Mouse (Mus musculus): ENCODE data around the gene Vrk1.
A peak's percentile ranks its signal among the peaks of the same experiment; 100 is the strongest.

Vrk1 gene

GRCm38 (mm10) chr12:106010065-106010915, at the start of gene Vrk1:
Vrk1 (plus strand) TSS chr12:106010228.
- peak; percentile 94 to 95 for DNase-seq (ENCODE audit: low spot score in 2 of 2)

DNA sequence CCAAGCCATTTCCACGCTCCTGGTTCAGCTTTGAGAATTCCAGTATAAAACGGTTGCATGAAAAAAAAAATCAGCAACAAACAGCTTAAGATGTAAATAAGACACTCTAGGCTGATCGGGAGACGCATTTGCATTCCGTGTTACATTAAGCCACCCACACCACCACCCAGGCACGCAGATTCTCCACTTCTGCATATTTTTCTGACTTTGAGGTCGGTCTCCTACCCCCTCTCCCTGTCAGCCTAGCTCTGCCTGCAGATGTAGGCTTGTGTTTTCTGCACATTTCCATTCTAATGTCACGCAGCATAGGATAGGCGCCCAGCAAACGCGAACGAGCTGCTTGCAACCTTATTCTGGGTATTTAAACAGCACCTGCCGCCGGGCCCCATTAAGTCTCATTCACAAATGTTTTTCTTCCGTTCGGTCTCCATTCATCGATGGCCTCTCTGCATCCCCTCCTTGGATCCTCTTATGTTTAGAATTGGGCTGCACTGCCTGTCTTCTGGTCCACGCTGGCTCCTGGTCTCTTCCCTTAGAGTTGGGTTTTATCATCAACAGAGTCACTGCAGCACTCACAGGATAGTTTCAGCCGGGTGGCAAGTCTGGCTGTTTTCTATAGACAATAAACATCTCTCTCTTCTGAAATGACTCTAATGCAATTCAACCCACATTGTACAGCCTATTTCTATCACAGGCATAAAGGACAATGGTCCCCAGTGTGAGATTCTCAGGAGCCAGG, 49.3 kb upstream of the Vrk1 start:
- DNase-seq (ENCODE audit: low spot score in 2 of 2): no peak

DNA sequence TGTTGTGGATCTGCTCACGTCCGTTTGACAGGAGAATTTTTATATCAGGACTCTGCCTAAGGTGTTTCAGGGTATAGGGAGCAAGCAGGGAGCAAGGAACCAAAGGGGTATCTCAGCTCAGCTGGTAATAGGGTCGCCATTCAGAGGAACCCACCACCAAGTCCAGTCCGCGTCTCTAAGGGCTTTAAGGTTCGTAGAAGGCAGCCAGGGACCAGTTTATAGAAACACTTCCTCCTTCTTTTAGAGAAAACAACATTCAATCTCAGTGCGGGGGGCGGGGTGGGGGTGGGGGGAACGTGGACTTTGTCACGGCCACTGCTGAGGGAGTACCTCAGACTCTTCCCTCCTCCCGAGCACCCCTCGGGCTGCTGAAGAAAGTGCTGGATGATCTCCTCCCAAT, 48.4 kb upstream of the Vrk1 start:
- no peak for DNase-seq (ENCODE audit: low spot score in 2 of 2)

DNA sequence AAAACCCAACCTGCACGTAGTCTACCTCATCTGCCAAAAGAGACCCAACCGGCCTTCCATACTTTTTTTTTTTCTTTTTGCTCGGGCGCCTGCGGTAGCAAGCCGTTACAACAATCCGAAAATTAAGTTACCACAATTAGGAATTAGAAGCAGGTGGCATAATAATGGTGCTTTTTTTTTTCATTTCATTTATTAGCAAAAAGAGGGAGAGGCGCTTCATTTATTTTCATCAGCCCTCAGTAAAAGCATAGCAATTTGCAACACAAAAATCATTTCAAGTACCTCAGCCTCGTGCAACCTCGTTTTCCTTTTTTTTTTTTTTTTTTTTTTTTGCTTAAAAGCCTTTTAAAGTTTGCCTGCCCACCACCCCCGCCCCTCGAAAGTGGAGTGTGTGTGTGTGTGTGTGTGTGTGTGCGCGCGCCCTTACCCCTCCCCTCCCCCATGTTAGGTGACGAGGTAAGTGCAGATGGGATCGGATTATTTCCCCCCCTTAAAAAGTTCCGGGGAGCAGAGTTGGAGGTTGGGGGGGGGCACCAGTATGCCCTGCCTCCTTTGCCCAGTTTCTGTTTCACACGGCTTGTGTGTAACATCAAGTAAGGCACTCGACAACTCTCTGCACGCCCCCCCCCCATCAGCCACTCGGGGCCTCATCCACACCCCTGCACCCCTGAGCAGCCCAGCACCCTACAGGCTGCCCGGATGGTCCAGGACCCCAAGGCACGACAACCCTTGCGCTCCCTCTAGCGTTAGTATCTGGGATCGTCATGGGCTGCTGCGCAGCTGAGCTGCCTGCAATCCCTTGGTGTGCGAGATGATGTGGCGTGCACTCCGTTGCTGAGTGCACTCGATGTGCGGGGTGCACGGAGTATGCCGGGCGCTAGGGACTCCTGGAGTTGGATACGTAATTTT, 47.7 kb upstream of the Vrk1 start:
- peak; percentile 85 to 94 for DNase-seq (ENCODE audit: low spot score in 2 of 2)

DNA sequence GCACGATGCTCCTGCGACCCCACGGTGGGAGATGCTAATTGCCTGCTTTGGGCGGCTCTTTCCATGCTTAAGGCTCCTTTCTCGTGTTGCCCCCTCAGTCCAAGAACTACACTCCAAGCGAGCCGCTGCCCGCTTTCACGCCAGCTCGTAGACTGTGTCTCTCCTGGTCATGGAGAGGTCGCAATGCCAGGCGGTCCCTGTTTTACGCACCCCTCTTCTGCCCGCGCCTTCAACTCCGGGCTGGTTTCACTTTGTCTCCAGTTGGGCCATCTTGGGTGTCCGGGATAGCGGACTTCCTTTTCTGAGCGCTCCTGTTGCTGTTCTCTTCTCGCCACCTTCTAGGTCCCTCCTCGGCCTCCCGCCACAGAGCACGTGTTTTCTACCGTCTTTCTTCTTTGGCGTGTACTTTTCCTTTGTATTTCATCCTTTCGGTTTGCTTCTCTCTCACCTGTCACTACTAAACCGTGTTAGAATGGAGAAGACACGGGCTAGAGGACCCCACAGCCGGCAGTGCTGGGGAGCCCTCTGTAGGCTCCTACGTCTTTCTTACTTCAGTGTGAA, 46.9 kb upstream of the Vrk1 start:
- peak; percentile 21 to 69 for DNase-seq (ENCODE audit: low spot score in 2 of 2)

- DNase-seq (ENCODE audit: low spot score in 2 of 2): no peak
Observed at GRCm38 (mm10) chr12:105966887-105967637, 43.0 kb upstream of the Vrk1 start.

DNA sequence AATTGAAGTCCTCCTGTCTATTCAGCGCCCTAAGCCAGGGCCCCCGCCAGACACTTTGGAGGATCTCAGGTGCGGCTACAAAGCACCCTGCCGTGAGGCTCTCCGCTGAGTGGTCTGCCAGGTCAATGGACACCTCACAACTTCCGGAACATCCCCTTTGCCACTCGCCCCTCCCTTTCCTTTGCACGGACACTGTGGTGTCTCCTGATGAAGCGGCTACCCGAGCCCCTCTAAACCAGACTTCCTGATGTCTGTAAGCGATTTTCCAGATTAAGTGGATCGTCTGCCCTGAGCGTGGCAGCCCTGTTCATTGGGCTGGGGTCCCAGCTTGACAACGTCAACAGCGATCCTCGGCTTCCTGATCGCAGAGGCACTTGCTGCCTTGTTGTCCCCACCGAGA, 42.2 kb upstream of the Vrk1 start:
- DNase-seq (ENCODE audit: low spot score in 2 of 2): no peak

- no peak for DNase-seq (ENCODE audit: low spot score in 2 of 2)
Observed at GRCm38 (mm10) chr12:105971182-105971581, 38.8 kb upstream of the Vrk1 start.

GRCm38 (mm10) chr12:105972673-105973072, 37.4 kb upstream of the Vrk1 start:
- DNase-seq (ENCODE audit: low spot score in 2 of 2): no peak

- no peak for DNase-seq (ENCODE audit: low spot score in 2 of 2)
Observed at GRCm38 (mm10) chr12:105973691-105974090, 36.3 kb upstream of the Vrk1 start.

- DNase-seq (ENCODE audit: low spot score in 2 of 2): no peak
Observed at GRCm38 (mm10) chr12:105974107-105974506, 35.9 kb upstream of the Vrk1 start.

- no peak for DNase-seq (ENCODE audit: low spot score in 2 of 2)
Observed at GRCm38 (mm10) chr12:105981121-105981973, 28.7 kb upstream of the Vrk1 start.

- no peak for DNase-seq (ENCODE audit: low spot score in 2 of 2)
Observed at GRCm38 (mm10) chr12:105981974-105982305, 28.1 kb upstream of the Vrk1 start.

DNA sequence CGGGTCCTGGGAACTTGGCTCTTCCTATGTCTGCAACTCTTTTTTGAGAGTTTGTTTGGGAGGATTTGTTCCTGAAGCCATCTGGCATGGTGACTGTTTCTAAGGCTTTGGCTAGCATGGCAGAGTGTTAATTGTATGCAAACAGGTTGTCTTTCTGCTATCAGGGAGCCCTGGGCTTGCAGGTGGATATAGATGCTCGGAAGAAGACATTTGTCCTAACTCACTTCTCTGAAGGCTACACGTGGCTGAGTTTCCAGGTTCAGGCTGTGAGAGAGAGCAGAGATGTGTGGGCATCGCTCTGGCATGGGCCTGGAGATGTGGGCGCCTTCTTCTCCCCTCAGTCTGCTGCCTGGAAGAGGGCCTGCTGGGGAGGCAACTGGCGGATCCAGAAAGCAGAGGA, 27.4 kb upstream of the Vrk1 start:
- no peak for DNase-seq (ENCODE audit: low spot score in 2 of 2)

DNA sequence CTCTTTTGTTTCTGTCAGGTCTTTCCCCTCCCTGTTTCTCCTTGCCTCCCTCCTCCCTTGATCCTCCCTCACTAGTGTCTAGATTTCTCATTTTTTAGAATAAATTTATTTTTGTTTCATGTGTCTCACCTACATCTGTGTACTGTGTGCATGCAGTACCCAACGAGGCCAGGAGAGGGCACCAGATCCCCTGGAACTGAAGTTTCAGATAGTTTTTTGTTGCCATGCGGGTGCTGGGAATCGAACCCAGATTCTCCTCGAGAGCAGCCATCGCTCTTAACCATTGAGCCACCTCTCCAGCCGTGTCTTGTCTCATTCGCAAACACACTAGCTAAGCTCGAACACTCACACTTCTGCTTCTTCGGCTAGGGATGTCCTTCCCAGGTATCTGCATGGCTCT, 26.5 kb upstream of the Vrk1 start:
- DNase-seq (ENCODE audit: low spot score in 2 of 2): no peak

DNA sequence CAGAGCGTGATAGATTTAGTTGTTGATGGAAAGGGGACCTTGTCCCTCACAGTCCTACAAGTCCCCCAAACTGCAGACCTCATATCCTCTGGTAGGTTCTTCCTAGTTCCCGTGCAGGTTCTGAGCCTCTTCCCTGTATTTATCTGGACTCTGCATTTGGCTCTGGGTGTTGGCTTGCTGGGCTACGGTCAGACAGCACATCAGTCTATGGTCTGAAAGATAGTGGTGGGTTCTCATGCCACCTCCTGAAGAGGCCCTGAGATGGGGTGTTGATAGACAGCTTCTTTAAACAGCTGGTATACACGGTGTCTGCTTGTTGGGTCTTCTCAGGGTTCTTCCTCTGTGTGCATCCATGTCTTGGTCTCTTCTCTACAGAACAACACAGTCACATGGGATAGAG, 21.6 kb upstream of the Vrk1 start:
- no peak for DNase-seq (ENCODE audit: low spot score in 2 of 2)

DNA sequence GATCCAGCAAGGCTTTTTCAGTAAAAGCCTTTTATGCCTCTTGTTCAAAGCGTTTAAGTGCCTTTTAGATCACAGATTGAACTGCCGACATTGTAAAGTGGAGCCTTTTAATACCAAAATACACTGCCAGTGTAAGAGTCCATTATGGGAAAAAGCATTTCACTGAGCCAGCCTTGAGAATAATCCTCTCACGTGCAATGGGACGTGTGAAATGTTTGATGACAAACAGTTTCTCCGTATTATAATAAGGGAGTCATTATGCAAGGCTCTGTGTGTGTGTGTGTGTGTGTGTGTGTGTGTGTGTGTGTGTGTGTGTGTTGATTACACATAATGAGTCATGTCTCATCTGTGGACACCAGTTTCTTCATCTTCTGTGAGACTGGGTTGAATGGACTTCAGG, 17.3 kb upstream of the Vrk1 start:
- no peak for DNase-seq (ENCODE audit: low spot score in 2 of 2)

GRCm38 (mm10) chr12:105993356-105993755, 16.7 kb upstream of the Vrk1 start:
- no peak for DNase-seq (ENCODE audit: low spot score in 2 of 2)

- no peak for DNase-seq (ENCODE audit: low spot score in 2 of 2)
Observed at GRCm38 (mm10) chr12:105995940-105996339, 14.1 kb upstream of the Vrk1 start.
